Mouse (Mus musculus) lung, postnatal 0 days (tissue): ENCODE results near the gene Oip5. TPM values are rescaled to one million over a fixed set of nuclear protein-coding genes. Genes with fewer than 3 reads are reported as not detected.

Source experiments
- ATAC-seq: fragments of 200-750 bp; cut with Nextera tagmentation; 2 replicates; pipeline ENCODE4 v1.8.0; 2017; ENCODE audit warnings: moderate library complexity
- DNase-seq: peaks from one replicate; pipeline ENCODE4 v3.0.0-alpha.2; 2016; ENCODE audit warnings: low spot score
- H3K27ac ChIP-seq: fragments of 300-500 bp; sonication (generic); 2 replicates; pipeline ENCODE4 v1.5.1; 2014; ENCODE audit warnings: antibody characterized with exemption, mild to moderate bottlenecking, low read length, mixed read lengths
- H3K27me3 ChIP-seq: fragments of 300-500 bp; sonication (generic); replicated peaks from 2 replicates; pipeline ENCODE4 v1.6.1; 2014; ENCODE audit warnings: low read length, mixed read lengths; ENCODE audit not compliant: insufficient read depth
- H3K36me3 ChIP-seq: fragments of 300-500 bp; sonication (generic); 2 replicates; pipeline ENCODE4 v1.6.1; 2014; ENCODE audit warnings: low read length, mixed read lengths; ENCODE audit not compliant: insufficient read depth
- H3K4me1 ChIP-seq: fragments of 300-500 bp; sonication (generic); 2 replicates; pipeline ENCODE4 v1.6.1; 2014; ENCODE audit warnings: antibody characterized with exemption, low read depth, low read length, mixed read lengths; ENCODE audit not compliant: insufficient read depth
- H3K4me2 ChIP-seq: fragments of 300-500 bp; sonication (generic); replicated peaks from 2 replicates; pipeline ENCODE4 v1.6.1; 2014; ENCODE audit warnings: low read depth, mild to moderate bottlenecking, low read length, moderate library complexity, mixed read lengths
- H3K4me3 ChIP-seq: fragments of 300-500 bp; sonication (generic); 2 replicates; pipeline ENCODE4 v1.5.1; 2014; ENCODE audit warnings: low read depth, low read length
- H3K9ac ChIP-seq: fragments of 300-500 bp; sonication (generic); replicated peaks from 2 replicates; pipeline ENCODE4 v1.6.1; 2014; ENCODE audit warnings: low read depth, mild to moderate bottlenecking
- H3K9me3 ChIP-seq: fragments of 300-500 bp; sonication (generic); 2 replicates; pipeline ENCODE4 v1.6.1; 2016; ENCODE audit warnings: low read length, mixed read lengths
- CTCF ChIP-seq: IDR thresholded peaks from 2 replicates; pipeline ENCODE4 v1.5.1; 2016; ENCODE audit warnings: antibody characterized with exemption, mild to moderate bottlenecking
- EP300 ChIP-seq: IDR thresholded peaks from 2 replicates; pipeline ENCODE4 v1.6.1; 2016; ENCODE audit warnings: antibody characterized with exemption, mild to moderate bottlenecking, control low read depth
- WGBS: fragments of 180-500 bp; shearing (Covaris S2); extraction: QIAGEN DNeasy Blood & Tissue Kit; methylation state at CpG from one replicate; pipeline ENCODE4 v1.1.7; 2014; 5-methylcytosine and 5-hydroxymethylcytosine counted together
- polyA plus RNA-seq: library from polyadenylated mRNA; unstranded; fragments of >200 nt; fragmentation: Nextera tagmentation; extraction: Ambion mirVana; gene quantifications from 2 replicates; pipeline ENCODE4 v1.2.1, GENCODE M21; 2015

The Oip5 gene
- polyA plus RNA-seq, 1 experiment from 2014 or later = 2.8 TPM

GRCm38 (mm10) chr2:119566182-119566855, 52.0 kb downstream of the Oip5 start:
- H3K9me3 ChIP-seq = no peaks in the 10 kb centered on the region
- peaks cover 12% of the 10 kb centered on the region for H3K36me3 ChIP-seq
- 76% methylated on average over 7 of the region's 7 CpGs for WGBS
- no peaks in the 10 kb centered on the region for H3K27me3 ChIP-seq
- DNase-seq (peak; percentile 33), ATAC-seq (peak; percentile 23)
- H3K27ac ChIP-seq = no peak overlapping the region
- H3K4me2 ChIP-seq = no peak overlapping the region
- no peak overlapping the region for H3K9ac ChIP-seq
- no peaks in the 10 kb centered on the region for H3K4me1 ChIP-seq
- TF ChIP-seq CTCF (no peak), EP300 (no peak)
- H3K4me3 ChIP-seq = no peak overlapping the region

- no peak overlapping the region for H3K4me2 ChIP-seq
- H3K27me3 ChIP-seq = no peaks in the 10 kb centered on the region
- no peak overlapping the region for H3K4me3 ChIP-seq
- no peak overlapping the region for H3K27ac ChIP-seq
- peaks cover 12% of the 10 kb centered on the region for H3K36me3 ChIP-seq
- 87% methylated on average over 4 of the region's 4 CpGs for WGBS
- no peaks in the 10 kb centered on the region for H3K9me3 ChIP-seq
- H3K9ac ChIP-seq = no peak overlapping the region
- DNase-seq (no peak), ATAC-seq (no peak)
- TF ChIP-seq CTCF (no peak), EP300 (no peak)
- H3K4me1 ChIP-seq = no peaks in the 10 kb centered on the region
Measured at GRCm38 (mm10) chr2:119565284-119565683, 53.0 kb downstream of the Oip5 start.

GRCm38 (mm10) chr2:119561794-119562193, 56.5 kb downstream of the Oip5 start:
- no peaks in the 10 kb centered on the region for H3K27me3 ChIP-seq
- 64% methylated on average over 3 of the region's 3 CpGs for WGBS
- H3K4me1 ChIP-seq = peaks cover 6% of the 10 kb centered on the region; the same call in 1 of the 2 replicates
- TF ChIP-seq EP300 (no peak), CTCF (no peak)
- no peak overlapping the region for H3K9ac ChIP-seq
- no peak overlapping the region for H3K4me2 ChIP-seq
- no peaks in the 10 kb centered on the region for H3K9me3 ChIP-seq
- no peak for ATAC-seq
- peaks cover 7% of the 10 kb centered on the region for H3K36me3 ChIP-seq
- no peak overlapping the region for H3K27ac ChIP-seq
- H3K4me3 ChIP-seq = no peak overlapping the region
- no peak for DNase-seq

Other genes starting within 250 kb of the Oip5 start
- 3.2 and 3.4 TPM in 2 replicates for gene Ino80, start 140.8 kb downstream of the Oip5 start, polyA plus RNA-seq
- gene Exd1, start 70.8 kb downstream of the Oip5 start, polyA plus RNA-seq = 0.11 and 0.18 TPM in 2 replicates
- gene Chp1, start 70.8 kb downstream of the Oip5 start, polyA plus RNA-seq = 113 and 129 TPM in 2 replicates
- 3.9 and 5.7 TPM in 2 replicates for gene Nusap1, start 171 bp downstream of the Oip5 start, polyA plus RNA-seq
- 22.8 and 23.3 TPM in 2 replicates for gene Ndufaf1, start 44.4 kb upstream of the Oip5 start, polyA plus RNA-seq
- 39.2 and 40.0 TPM in 2 replicates for gene Rtf1, start 56.6 kb upstream of the Oip5 start, polyA plus RNA-seq
- gene Itpka, start 123.9 kb upstream of the Oip5 start, polyA plus RNA-seq = 6.5 and 6.6 TPM in 2 replicates
- 0.79 and 1.3 TPM in 2 replicates for gene Ltk, start 142.0 kb upstream of the Oip5 start, polyA plus RNA-seq
- 10.0 and 11.0 TPM in 2 replicates for gene Rpap1, start 169.1 kb upstream of the Oip5 start, polyA plus RNA-seq
- 7.3 and 7.9 TPM in 2 replicates for gene Tyro3, start 179.3 kb upstream of the Oip5 start, polyA plus RNA-seq